Mouse (Mus musculus): ENCODE results near the gene Mrpl42. TPM values are rescaled to one million over a fixed set of nuclear protein-coding genes. Genes with fewer than 3 reads are reported as not detected.
"Not testable (repeated sequence)": the region's sequence is repeated elsewhere in the genome, so short reads cannot be mapped to it uniquely, and the experiment has no call there.

Gene Mrpl42
- polyA plus RNA-seq (2015; fragmentation: Nextera tagmentation; extraction: Ambion mirVana): 318 and 319 TPM in 2 replicates

GRCm38 (mm10) chr10:95501463-95502081, at the start of gene Mrpl42:
Gene Mrpl42, minus strand, starts transcription at chr10:95501940.
- Histone ChIP-seq H3K4me2 (replicated peaks; ENCODE audit: low read depth, low read length) (peak within 1 kb of the TSS; percentile 76), H3K4me3 (ENCODE audit: low read length) (peak within 1 kb of the TSS; percentile 93), H3K27ac (ENCODE audit: low read length) (peak within 1 kb of the TSS; percentile 93), H3K9ac (replicated peaks; ENCODE audit: low read length) (peak within 1 kb of the TSS; percentile 94), H3K4me1 (ENCODE audit: insufficient read depth, low read length) (peaks cover 12% of the 10 kb centered on the region), H3K9me3 (ENCODE audit: low read length) (no peaks in the 10 kb centered on the region), H3K27me3 (ENCODE audit: insufficient read depth, low read length) (no peaks in the 10 kb centered on the region), H3K36me3 (ENCODE audit: insufficient read depth, low read length) (peaks cover 10% of the 10 kb centered on the region)
- WGBS: 0% methylated on average over 35 of the region's 35 CpGs
- peak; percentile 97 for ATAC-seq (ENCODE audit: low FRiP score, low TSS enrichment)

DNA sequence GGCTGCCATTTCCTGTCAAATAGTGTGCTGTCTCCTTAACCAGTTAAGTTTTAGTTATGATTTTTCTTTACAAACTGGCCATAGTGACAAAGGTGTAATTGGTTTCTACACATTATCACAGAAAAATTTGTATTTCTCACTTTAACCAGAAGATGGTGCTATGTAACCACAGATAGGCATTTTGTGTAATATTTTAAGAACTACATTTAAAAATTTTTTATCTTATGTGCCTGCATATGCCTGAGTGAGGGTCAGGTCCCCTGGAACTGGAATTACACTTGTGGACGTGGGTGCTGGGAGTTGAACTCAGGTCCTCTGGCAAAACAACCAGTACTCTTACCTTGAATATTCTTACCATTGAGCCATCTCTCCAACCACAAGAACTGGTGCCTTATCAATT, 48.8 kb upstream of the Mrpl42 start:
- Histone ChIP-seq H3K9ac (replicated peaks; ENCODE audit: low read length) (no peak overlapping the region), H3K4me2 (replicated peaks; ENCODE audit: low read depth, low read length) (no peak overlapping the region), H3K27ac (ENCODE audit: low read length) (no peak overlapping the region), H3K4me1 (ENCODE audit: insufficient read depth, low read length) (no peaks in the 10 kb centered on the region), H3K4me3 (ENCODE audit: low read length) (no peak overlapping the region), H3K27me3 (ENCODE audit: insufficient read depth, low read length) (no peaks in the 10 kb centered on the region), H3K9me3 (ENCODE audit: low read length) (no peaks in the 10 kb centered on the region), H3K36me3 (ENCODE audit: insufficient read depth, low read length) (peaks cover 42% of the 10 kb centered on the region)
- WGBS: 52% methylated on average over 1 of the region's 1 CpGs
- no peak for ATAC-seq (ENCODE audit: low FRiP score, low TSS enrichment)

GRCm38 (mm10) chr10:95549080-95549479, 47.3 kb upstream of the Mrpl42 start:
- not testable (repeated sequence) for H3K9ac ChIP-seq (replicated peaks; ENCODE audit: low read length); H3K9me3 ChIP-seq (ENCODE audit: low read length); H3K4me1 ChIP-seq (ENCODE audit: insufficient read depth, low read length); H3K4me3 ChIP-seq (ENCODE audit: low read length); H3K27ac ChIP-seq (ENCODE audit: low read length); H3K27me3 ChIP-seq (ENCODE audit: insufficient read depth, low read length); ATAC-seq (ENCODE audit: low FRiP score, low TSS enrichment); H3K4me2 ChIP-seq (replicated peaks; ENCODE audit: low read depth, low read length)
- 82% methylated on average over 5 of the region's 5 CpGs for WGBS
- peaks cover 47% of the 10 kb centered on the region for H3K36me3 ChIP-seq (ENCODE audit: insufficient read depth, low read length)

- no peak overlapping the region for H3K9ac ChIP-seq (replicated peaks; ENCODE audit: low read length)
- H3K9me3 ChIP-seq (ENCODE audit: low read length): no peaks in the 10 kb centered on the region
- H3K4me3 ChIP-seq (ENCODE audit: low read length): no peak overlapping the region
- no peaks in the 10 kb centered on the region for H3K27me3 ChIP-seq (ENCODE audit: insufficient read depth, low read length)
- 73% methylated on average over 11 of the region's 11 CpGs for WGBS
- no peak overlapping the region for H3K4me2 ChIP-seq (replicated peaks; ENCODE audit: low read depth, low read length)
- no peak overlapping the region for H3K27ac ChIP-seq (ENCODE audit: low read length)
- peaks cover 51% of the 10 kb centered on the region for H3K36me3 ChIP-seq (ENCODE audit: insufficient read depth, low read length)
- no peak for ATAC-seq (ENCODE audit: low FRiP score, low TSS enrichment)
- no peaks in the 10 kb centered on the region for H3K4me1 ChIP-seq (ENCODE audit: insufficient read depth, low read length)
These were observed 46.5 kb upstream of the Mrpl42 start for GRCm38 (mm10) chr10:95548154-95548826.

GRCm38 (mm10) chr10:95546178-95546577, 44.4 kb upstream of the Mrpl42 start:
- no peaks in the 10 kb centered on the region for H3K4me1 ChIP-seq (ENCODE audit: insufficient read depth, low read length)
- no peak for ATAC-seq (ENCODE audit: low FRiP score, low TSS enrichment)
- peaks cover 53% of the 10 kb centered on the region for H3K36me3 ChIP-seq (ENCODE audit: insufficient read depth, low read length)
- no peak overlapping the region for H3K27ac ChIP-seq (ENCODE audit: low read length)
- H3K4me3 ChIP-seq (ENCODE audit: low read length): no peak overlapping the region
- no peak overlapping the region for H3K9ac ChIP-seq (replicated peaks; ENCODE audit: low read length)
- H3K9me3 ChIP-seq (ENCODE audit: low read length): no peaks in the 10 kb centered on the region
- WGBS: 95% methylated on average over 2 of the region's 2 CpGs
- no peak overlapping the region for H3K4me2 ChIP-seq (replicated peaks; ENCODE audit: low read depth, low read length)
- no peaks in the 10 kb centered on the region for H3K27me3 ChIP-seq (ENCODE audit: insufficient read depth, low read length)

- H3K36me3 ChIP-seq (ENCODE audit: insufficient read depth, low read length): peaks cover 45% of the 10 kb centered on the region
- no peaks in the 10 kb centered on the region for H3K4me1 ChIP-seq (ENCODE audit: insufficient read depth, low read length)
- no peak for ATAC-seq (ENCODE audit: low FRiP score, low TSS enrichment)
These were observed 43.3 kb upstream of the Mrpl42 start for GRCm38 (mm10) chr10:95545051-95545450.

GRCm38 (mm10) chr10:95544651-95545050, 42.9 kb upstream of the Mrpl42 start:
- H3K36me3 ChIP-seq (ENCODE audit: insufficient read depth, low read length): peaks cover 41% of the 10 kb centered on the region
- no peak overlapping the region for H3K4me3 ChIP-seq (ENCODE audit: low read length)
- no peak overlapping the region for H3K27ac ChIP-seq (ENCODE audit: low read length)
- H3K9me3 ChIP-seq (ENCODE audit: low read length): no peaks in the 10 kb centered on the region
- WGBS: 87% methylated on average over 2 of the region's 2 CpGs
- no peak for ATAC-seq (ENCODE audit: low FRiP score, low TSS enrichment)
- no peak overlapping the region for H3K4me2 ChIP-seq (replicated peaks; ENCODE audit: low read depth, low read length)
- no peaks in the 10 kb centered on the region for H3K27me3 ChIP-seq (ENCODE audit: insufficient read depth, low read length)
- H3K4me1 ChIP-seq (ENCODE audit: insufficient read depth, low read length): no peaks in the 10 kb centered on the region
- no peak overlapping the region for H3K9ac ChIP-seq (replicated peaks; ENCODE audit: low read length)

More at GRCm38 (mm10) chr10:95545051-95545450, 43.3 kb upstream of the Mrpl42 start:
- 74% methylated on average over 4 of the region's 4 CpGs for WGBS
- Histone ChIP-seq H3K9ac (replicated peaks; ENCODE audit: low read length) (no peak overlapping the region), H3K4me2 (replicated peaks; ENCODE audit: low read depth, low read length) (no peak overlapping the region), H3K4me3 (ENCODE audit: low read length) (no peak overlapping the region), H3K9me3 (ENCODE audit: low read length) (no peaks in the 10 kb centered on the region), H3K27me3 (ENCODE audit: insufficient read depth, low read length) (no peaks in the 10 kb centered on the region), H3K27ac (ENCODE audit: low read length) (no peak overlapping the region)

DNA sequence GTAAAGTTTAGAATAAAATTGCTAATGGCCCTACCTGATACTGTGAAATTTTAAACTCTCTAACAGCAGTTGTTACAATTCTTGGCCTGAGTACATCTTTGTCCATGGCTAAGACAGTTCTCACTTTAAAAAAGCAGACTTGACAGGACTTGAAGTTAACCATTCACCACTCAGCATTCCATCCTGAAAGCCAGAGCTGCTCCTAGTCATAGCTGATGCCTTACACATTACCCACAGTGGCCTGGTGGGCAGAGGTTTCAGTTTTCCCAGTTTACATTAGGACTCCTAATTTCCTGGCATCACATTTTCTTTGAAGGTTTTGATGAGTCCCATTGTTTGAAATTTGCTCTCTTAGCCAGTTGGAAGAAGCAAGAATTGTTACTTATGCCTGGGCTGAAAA, 42.3 kb upstream of the Mrpl42 start:
- H3K4me1 ChIP-seq (ENCODE audit: insufficient read depth, low read length): no peaks in the 10 kb centered on the region
- no peaks in the 10 kb centered on the region for H3K27me3 ChIP-seq (ENCODE audit: insufficient read depth, low read length)
- H3K9ac ChIP-seq (replicated peaks; ENCODE audit: low read length): no peak overlapping the region
- peak; percentile 57; the same call in 1 of the 2 replicates for ATAC-seq (ENCODE audit: low FRiP score, low TSS enrichment)
- no peak overlapping the region for H3K27ac ChIP-seq (ENCODE audit: low read length)
- H3K9me3 ChIP-seq (ENCODE audit: low read length): no peaks in the 10 kb centered on the region
- H3K4me2 ChIP-seq (replicated peaks; ENCODE audit: low read depth, low read length): no peak overlapping the region
- H3K4me3 ChIP-seq (ENCODE audit: low read length): no peak overlapping the region
- peaks cover 36% of the 10 kb centered on the region for H3K36me3 ChIP-seq (ENCODE audit: insufficient read depth, low read length)

GRCm38 (mm10) chr10:95543377-95543776, 41.6 kb upstream of the Mrpl42 start:
- no peaks in the 10 kb centered on the region for H3K4me1 ChIP-seq (ENCODE audit: insufficient read depth, low read length)
- H3K4me3 ChIP-seq (ENCODE audit: low read length): no peak overlapping the region
- no peak overlapping the region for H3K4me2 ChIP-seq (replicated peaks; ENCODE audit: low read depth, low read length)
- 86% methylated on average over 2 of the region's 2 CpGs for WGBS
- ATAC-seq (ENCODE audit: low FRiP score, low TSS enrichment): no peak
- H3K27me3 ChIP-seq (ENCODE audit: insufficient read depth, low read length): no peaks in the 10 kb centered on the region
- H3K9me3 ChIP-seq (ENCODE audit: low read length): no peaks in the 10 kb centered on the region
- no peak overlapping the region for H3K27ac ChIP-seq (ENCODE audit: low read length)
- H3K36me3 ChIP-seq (ENCODE audit: insufficient read depth, low read length): peaks cover 33% of the 10 kb centered on the region
- H3K9ac ChIP-seq (replicated peaks; ENCODE audit: low read length): no peak overlapping the region

- no peaks in the 10 kb centered on the region for H3K9me3 ChIP-seq (ENCODE audit: low read length)
- no peak overlapping the region for H3K27ac ChIP-seq (ENCODE audit: low read length)
- peaks cover 29% of the 10 kb centered on the region for H3K36me3 ChIP-seq (ENCODE audit: insufficient read depth, low read length)
- no peak for ATAC-seq (ENCODE audit: low FRiP score, low TSS enrichment)
- no peak overlapping the region for H3K4me2 ChIP-seq (replicated peaks; ENCODE audit: low read depth, low read length)
- no peaks in the 10 kb centered on the region for H3K4me1 ChIP-seq (ENCODE audit: insufficient read depth, low read length)
- H3K4me3 ChIP-seq (ENCODE audit: low read length): no peak overlapping the region
- H3K9ac ChIP-seq (replicated peaks; ENCODE audit: low read length): no peak overlapping the region
- WGBS: 89% methylated on average over 4 of the region's 4 CpGs
- no peaks in the 10 kb centered on the region for H3K27me3 ChIP-seq (ENCODE audit: insufficient read depth, low read length)
These were observed 41.2 kb upstream of the Mrpl42 start for GRCm38 (mm10) chr10:95542916-95543315.

All from kidney, embryonic 16.5 days (tissue).